Mouse (Mus musculus): Measurements from ENCODE around the gene N4bp2l1.
A peak's percentile ranks its signal among the peaks of the same experiment; 100 is the strongest.

The N4bp2l1 gene

DNA sequence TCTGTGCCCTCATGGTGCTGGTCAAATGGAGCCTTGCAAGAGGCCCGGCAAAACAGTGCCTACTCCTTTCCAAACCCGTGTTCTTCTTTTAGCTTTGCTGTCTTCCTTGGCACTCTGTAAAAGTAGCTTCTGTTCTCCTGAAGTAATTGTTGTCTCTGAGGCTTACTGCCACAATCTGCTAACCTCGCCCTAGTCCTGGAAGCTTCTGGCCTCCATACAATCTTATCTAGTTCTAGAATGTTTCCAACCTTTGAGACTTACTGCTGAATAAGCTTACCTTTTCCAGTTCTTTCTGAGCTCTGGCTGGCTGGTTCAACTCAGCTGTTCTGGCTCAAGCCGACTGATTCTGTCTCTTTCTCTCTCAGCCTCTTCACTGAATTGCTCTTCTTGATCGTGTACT is 35.2 kb downstream of the N4bp2l1 start:
- no peak for DNase-seq (ENCODE audit: low spot score)

DNA sequence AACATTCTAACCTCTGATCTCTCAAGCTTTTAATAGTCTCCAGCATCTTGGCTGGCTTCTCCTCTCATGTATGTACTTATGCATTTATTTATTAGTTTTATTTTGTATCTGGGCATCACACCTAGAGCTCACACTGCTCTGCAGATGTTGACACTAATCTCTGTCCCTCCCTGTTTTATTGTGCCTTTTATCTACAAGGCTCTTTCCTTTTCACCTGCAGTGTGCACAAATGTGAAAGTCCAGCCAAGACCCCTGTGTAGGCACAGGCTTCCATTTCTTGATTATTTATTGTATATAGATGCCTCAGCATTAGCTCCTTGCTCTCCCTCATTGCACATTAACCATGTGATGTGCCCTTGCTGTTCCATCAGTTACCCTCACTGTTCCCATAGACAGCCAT is 35.6 kb downstream of the N4bp2l1 start:
- DNase-seq (ENCODE audit: low spot score): no peak

DNA sequence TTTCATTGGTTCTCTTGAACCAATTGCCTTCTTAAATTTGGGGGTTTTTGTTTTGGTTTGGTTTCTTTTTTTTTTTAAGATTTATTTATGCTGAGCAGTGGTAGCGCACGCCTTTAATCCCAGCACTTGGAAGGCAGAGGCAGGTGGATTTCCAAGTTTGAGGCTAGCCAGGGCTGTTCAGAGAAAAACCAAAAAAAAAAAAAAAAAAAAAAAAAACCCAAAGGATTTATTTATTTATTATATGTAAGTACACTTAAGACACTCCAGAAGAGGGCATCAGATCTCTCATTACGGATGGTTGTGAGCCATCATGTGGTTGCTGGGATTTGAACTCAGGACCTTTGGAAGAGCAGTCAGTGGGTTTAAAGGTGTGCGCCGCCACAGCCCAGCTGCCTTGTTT is 36.1 kb downstream of the N4bp2l1 start:
- no peak for DNase-seq (ENCODE audit: low spot score)

DNA sequence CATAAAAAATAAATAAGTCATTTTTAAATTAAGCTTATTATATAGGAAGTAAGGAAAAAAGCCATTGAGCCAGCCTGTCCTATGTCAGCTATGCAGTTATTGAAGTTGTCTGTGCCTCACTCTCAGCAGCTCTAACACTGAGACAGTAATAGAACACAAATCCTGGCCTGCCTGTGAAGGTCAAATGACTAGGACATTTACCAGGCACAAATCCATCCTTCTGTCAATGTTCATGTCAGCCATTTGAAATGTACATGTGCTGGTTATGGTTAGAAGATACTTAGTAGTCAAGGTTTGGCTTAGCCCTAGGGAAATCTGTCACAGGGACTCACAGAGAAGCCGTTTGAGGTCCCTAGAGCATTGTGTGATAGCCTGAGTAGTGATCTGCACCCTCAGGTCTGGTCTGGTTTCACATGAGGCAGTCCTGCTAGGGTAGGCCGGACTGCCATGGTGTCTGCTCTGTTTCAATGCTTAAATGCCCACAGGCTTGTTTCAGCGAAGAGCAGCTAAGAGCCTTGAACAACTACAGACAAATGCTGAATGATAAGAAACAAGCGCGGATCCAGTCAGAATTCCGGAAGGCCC is 37.4 kb downstream of the N4bp2l1 start:
- no peak for DNase-seq (ENCODE audit: low spot score)

DNA sequence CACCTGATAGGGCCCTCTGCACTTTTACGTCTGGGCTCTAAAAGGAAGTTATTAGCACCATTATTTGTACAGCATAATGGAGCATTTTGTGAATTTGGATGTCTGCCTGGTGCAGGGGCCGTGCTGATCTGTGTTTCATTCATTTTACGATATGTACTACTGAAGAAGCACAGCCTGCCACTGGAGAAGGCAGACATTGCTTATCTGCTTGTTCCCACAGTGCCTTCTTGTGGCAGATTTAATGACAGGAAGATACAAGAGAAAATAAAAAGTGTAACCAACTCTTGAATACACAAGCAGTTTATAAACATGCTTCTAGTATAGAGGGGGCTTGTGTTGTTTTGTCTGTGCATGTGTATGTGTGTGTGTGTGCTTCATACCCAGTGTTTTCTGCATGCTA is 45.4 kb downstream of the N4bp2l1 start:
- DNase-seq (ENCODE audit: low spot score): no peak

DNA sequence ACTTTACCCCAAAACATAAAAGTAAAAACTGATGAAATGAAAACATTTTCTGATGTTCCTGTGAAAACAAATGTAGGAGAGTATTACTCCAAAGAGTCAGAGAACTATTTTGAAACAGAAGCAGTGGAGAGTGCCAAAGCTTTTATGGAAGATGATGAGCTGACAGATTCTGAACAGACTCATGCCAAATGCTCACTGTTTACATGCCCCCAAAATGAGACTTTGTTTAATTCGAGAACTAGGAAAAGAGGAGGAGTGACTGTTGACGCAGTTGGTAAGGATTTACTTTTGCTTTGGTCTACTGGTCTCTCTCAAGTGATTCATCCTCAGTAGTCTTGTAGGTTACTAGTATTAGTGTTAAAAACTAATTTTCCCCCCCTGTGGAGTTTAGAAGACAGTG is 53.8 kb downstream of the N4bp2l1 start:
- DNase-seq (ENCODE audit: low spot score): no peak

DNA sequence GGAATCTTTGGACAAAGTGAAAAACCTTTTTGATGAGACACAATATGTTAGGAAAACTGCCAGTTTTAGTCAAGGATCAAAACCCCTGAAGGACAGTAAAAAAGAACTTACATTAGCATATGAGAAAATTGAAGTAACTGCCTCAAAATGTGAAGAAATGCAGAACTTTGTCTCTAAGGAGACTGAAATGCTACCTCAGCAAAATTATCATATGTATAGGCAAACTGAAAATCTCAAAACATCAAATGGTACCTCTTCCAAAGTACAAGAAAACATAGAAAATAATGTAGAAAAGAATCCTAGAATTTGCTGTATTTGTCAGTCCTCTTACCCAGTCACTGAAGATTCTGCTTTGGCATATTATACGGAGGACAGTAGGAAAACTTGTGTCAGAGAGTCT is 55.7 kb downstream of the N4bp2l1 start:
- no peak for DNase-seq (ENCODE audit: low spot score)

DNA sequence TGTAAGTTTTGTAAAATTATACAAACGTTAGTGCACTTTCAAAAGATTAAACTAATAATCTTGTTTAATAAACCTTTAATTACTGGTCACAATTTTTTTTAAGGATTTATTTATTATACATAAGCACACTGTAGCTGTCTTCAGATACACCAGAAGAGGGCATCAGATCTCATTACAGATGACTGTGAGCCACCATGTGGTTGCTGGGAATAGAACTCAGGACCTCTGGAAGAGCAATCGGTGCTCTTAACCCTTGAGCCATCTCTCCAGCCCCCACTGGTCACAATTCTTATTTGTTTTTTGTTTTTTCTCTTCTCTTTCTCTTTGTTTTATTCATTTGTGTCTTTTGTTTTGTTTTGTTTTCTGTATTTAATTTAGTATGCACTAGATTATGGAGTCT is 71.7 kb downstream of the N4bp2l1 start:
- no peak for DNase-seq (ENCODE audit: low spot score)

DNA sequence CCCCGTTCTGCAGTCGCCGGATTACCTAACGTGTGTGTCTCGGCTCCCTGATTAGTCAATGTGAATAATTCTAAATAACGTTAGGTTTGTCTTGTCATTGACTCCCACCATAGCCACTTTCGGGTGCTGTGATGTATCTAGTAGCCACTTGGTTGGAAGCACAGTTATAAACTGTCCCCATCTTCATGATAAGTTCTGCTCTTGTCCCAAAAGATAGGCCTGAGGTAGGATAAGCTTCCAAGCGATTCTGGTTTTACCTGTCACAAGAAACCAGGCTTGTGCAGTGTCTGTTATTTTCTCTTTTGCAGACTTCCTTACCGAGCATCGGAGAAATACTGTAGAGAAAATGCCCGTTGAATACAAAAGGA is 74.1 kb downstream of the N4bp2l1 start:
- DNase-seq (ENCODE audit: low spot score): peak; percentile 55

DNA sequence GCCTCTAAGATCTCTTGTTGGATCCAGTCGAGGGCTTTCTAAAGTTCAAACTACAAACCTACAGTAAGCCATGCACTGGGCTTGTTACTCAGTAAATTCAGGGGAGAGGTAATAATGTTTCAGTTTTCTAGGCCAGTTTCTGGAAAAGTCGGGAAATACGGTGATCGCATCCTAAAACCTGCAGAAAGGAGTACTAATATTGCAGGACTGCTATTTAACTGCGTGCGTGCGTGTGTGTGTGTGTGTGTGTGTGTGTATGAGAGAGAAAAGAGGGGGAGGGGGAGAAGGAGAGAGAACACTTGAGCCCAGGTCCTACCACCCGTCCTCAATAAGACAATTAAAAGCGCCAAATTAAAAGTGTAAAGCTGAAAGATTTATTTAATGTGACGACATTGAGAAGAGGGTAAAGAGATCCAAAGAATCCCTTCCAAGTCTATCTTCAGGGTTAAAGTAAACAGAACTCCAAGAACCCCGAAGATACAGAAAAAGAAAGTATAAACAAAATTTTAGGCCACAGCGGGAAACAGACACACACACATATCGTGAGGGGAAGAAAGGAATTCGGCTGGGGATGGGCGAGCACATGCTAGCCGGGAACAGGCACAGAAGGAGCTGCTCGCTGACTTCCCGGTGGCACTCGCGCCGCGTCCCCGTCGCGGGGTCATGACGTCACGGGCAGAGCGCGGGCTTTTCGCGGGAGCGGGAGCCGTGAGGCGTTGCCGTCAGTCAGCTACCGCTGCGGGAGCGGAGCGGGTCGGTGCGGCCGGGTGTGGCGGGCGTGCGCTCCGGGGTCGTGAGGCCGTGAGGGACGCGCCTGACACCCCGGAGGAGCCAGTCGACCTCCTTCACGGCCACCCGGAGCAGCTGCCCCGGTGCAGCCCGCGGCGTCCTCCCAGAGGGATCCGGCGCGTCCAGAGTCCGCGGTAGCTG is 74.8 kb downstream of the N4bp2l1 start, which contains the start of gene Brca2:
TSS of gene Brca2 (plus strand) at position 694 of the 930 bp plus-strand sequence.
- peak; percentile 86 for DNase-seq (ENCODE audit: low spot score)

Data from c-Kit-positive CD71-positive TER-119-positive erythroid progenitor cells, embryonic 14.5 days (primary cell).